Mouse (Mus musculus) neural tube, embryonic 14.5 days (tissue): ENCODE data around the gene Ifi35. TPM values are rescaled to one million over a fixed set of nuclear protein-coding genes. Genes with fewer than 3 reads are reported as not detected.

Source experiments
- ATAC-seq: fragments of 200-750 bp; cut with Nextera tagmentation; 2 replicates; pipeline ENCODE4 v1.8.0; 2017; ENCODE audit warnings: low read depth, mild to moderate bottlenecking, moderate TSS enrichment, moderate library complexity
- H3K27ac ChIP-seq: fragments of 300-500 bp; sonication (generic); 2 replicates; pipeline ENCODE4 v1.5.1; 2014; ENCODE audit warnings: low read depth, mild to moderate bottlenecking, control low read depth, low read length, moderate library complexity, mixed read lengths
- H3K27me3 ChIP-seq: fragments of 300-500 bp; sonication (generic); 2 replicates; pipeline ENCODE4 v1.6.1; 2014; ENCODE audit warnings: low read length; ENCODE audit not compliant: control insufficient read depth, insufficient read depth
- H3K36me3 ChIP-seq: fragments of 300-500 bp; sonication (generic); 2 replicates; pipeline ENCODE4 v1.6.1; 2014; ENCODE audit warnings: low read length, mixed read lengths; ENCODE audit not compliant: control insufficient read depth, insufficient read depth
- H3K4me1 ChIP-seq: fragments of 300-500 bp; sonication (generic); 2 replicates; pipeline ENCODE4 v1.6.1; 2014; ENCODE audit warnings: low read length; ENCODE audit not compliant: control insufficient read depth, insufficient read depth
- H3K4me2 ChIP-seq: fragments of 300-500 bp; sonication (generic); 2 replicates; pipeline ENCODE4 v1.6.1; 2014; ENCODE audit warnings: mild to moderate bottlenecking, low read depth, low read length, control low read depth
- H3K4me3 ChIP-seq: fragments of 300-500 bp; sonication (generic); 2 replicates; pipeline ENCODE4 v1.5.1; 2014; ENCODE audit warnings: low read depth, low read length, control low read depth, mixed read lengths
- H3K9ac ChIP-seq: fragments of 300-500 bp; sonication (generic); replicated peaks from 2 replicates; pipeline ENCODE4 v1.6.1; 2014; ENCODE audit warnings: low read depth, mild to moderate bottlenecking, control low read depth, low read length, mixed read lengths
- H3K9me3 ChIP-seq: fragments of 300-500 bp; sonication (generic); 2 replicates; pipeline ENCODE4 v1.6.1; 2016; ENCODE audit warnings: low read length; ENCODE audit not compliant: control insufficient read depth
- WGBS: fragments of 180-500 bp; shearing (Covaris S2); extraction: QIAGEN DNeasy Blood & Tissue Kit; methylation state at CpG from one replicate; pipeline ENCODE4 v1.1.7; 2014; 5-methylcytosine and 5-hydroxymethylcytosine counted together
- polyA plus RNA-seq: library from polyadenylated mRNA; unstranded; fragments of >200 nt; fragmentation: Nextera tagmentation; extraction: Ambion mirVana; gene quantifications from 2 replicates; pipeline ENCODE4 v1.2.1, GENCODE M21; 2014

The Ifi35 gene
- polyA plus RNA-seq, 1 experiment from 2014 or later: 1.4 TPM

GRCm38 (mm10) chr11:101452093-101452774 is 4.0 kb downstream of the Ifi35 start:
- no peak overlapping the region for H3K9ac ChIP-seq
- H3K36me3 ChIP-seq: peaks cover 2% of the 10 kb centered on the region; the same call in 1 of the 2 replicates
- H3K27ac ChIP-seq: no peak overlapping the region
- no peak overlapping the region for H3K4me2 ChIP-seq
- no peak overlapping the region for H3K4me3 ChIP-seq
- H3K27me3 ChIP-seq: no peaks in the 10 kb centered on the region
- ATAC-seq: no peak
- no peaks in the 10 kb centered on the region for H3K4me1 ChIP-seq
- WGBS: 78% methylated on average over 10 of the region's 10 CpGs
- no peaks in the 10 kb centered on the region for H3K9me3 ChIP-seq

GRCm38 (mm10) chr11:101454702-101455101 is 6.5 kb downstream of the Ifi35 start:
- no peak overlapping the region for H3K9ac ChIP-seq
- WGBS: 44% methylated on average over 6 of the region's 6 CpGs
- no peaks in the 10 kb centered on the region for H3K27me3 ChIP-seq
- H3K4me2 ChIP-seq: no peak overlapping the region
- peak; percentile 65; the same call in 1 of the 2 replicates for ATAC-seq
- H3K4me1 ChIP-seq: no peaks in the 10 kb centered on the region
- peaks cover 26% of the 10 kb centered on the region for H3K36me3 ChIP-seq
- H3K4me3 ChIP-seq: no peak overlapping the region
- H3K9me3 ChIP-seq: no peaks in the 10 kb centered on the region
- H3K27ac ChIP-seq: no peak overlapping the region

- H3K36me3 ChIP-seq: peaks cover 35% of the 10 kb centered on the region
- H3K9me3 ChIP-seq: no peaks in the 10 kb centered on the region
- H3K27ac ChIP-seq: no peak overlapping the region
- H3K9ac ChIP-seq: no peak overlapping the region
- WGBS: 92% methylated on average over 7 of the region's 7 CpGs
- no peaks in the 10 kb centered on the region for H3K4me1 ChIP-seq
- no peak for ATAC-seq
- no peak overlapping the region for H3K4me2 ChIP-seq
- no peaks in the 10 kb centered on the region for H3K27me3 ChIP-seq
- no peak overlapping the region for H3K4me3 ChIP-seq
Observed at GRCm38 (mm10) chr11:101455627-101456026, 7.4 kb downstream of the Ifi35 start.

GRCm38 (mm10) chr11:101457631-101458030 is 9.4 kb downstream of the Ifi35 start:
- ATAC-seq: no peak
- no peaks in the 10 kb centered on the region for H3K9me3 ChIP-seq
- H3K4me1 ChIP-seq: peaks cover 8% of the 10 kb centered on the region; the same call in 1 of the 2 replicates
- 91% methylated on average over 9 of the region's 9 CpGs for WGBS
- H3K27me3 ChIP-seq: no peaks in the 10 kb centered on the region
- no peak overlapping the region for H3K27ac ChIP-seq
- H3K4me3 ChIP-seq: no peak overlapping the region
- no peak overlapping the region for H3K9ac ChIP-seq
- H3K36me3 ChIP-seq: peaks cover 47% of the 10 kb centered on the region
- no peak overlapping the region for H3K4me2 ChIP-seq

GRCm38 (mm10) chr11:101458217-101458616 is 10.0 kb downstream of the Ifi35 start:
- Histone ChIP-seq H3K27me3 (no peaks in the 10 kb centered on the region), H3K27ac (no peak overlapping the region), H3K9me3 (no peaks in the 10 kb centered on the region), H3K4me1 (peaks cover 13% of the 10 kb centered on the region), H3K9ac (no peak overlapping the region), H3K4me3 (no peak overlapping the region), H3K36me3 (peaks cover 48% of the 10 kb centered on the region), H3K4me2 (no peak overlapping the region)
- no peak for ATAC-seq
- WGBS: 82% methylated on average over 12 of the region's 12 CpGs

GRCm38 (mm10) chr11:101459716-101460115 is 11.5 kb downstream of the Ifi35 start:
- no peak overlapping the region for H3K4me3 ChIP-seq
- H3K9ac ChIP-seq: no peak overlapping the region
- H3K27ac ChIP-seq: no peak overlapping the region
- 32% methylated on average over 5 of the region's 6 CpGs for WGBS
- ATAC-seq: no peak
- H3K27me3 ChIP-seq: no peaks in the 10 kb centered on the region
- no peaks in the 10 kb centered on the region for H3K9me3 ChIP-seq
- H3K4me1 ChIP-seq: peaks cover 25% of the 10 kb centered on the region
- no peak overlapping the region for H3K4me2 ChIP-seq
- H3K36me3 ChIP-seq: peaks cover 48% of the 10 kb centered on the region

GRCm38 (mm10) chr11:101460321-101460720 is 12.1 kb downstream of the Ifi35 start:
- no peak for ATAC-seq
- H3K9me3 ChIP-seq: no peaks in the 10 kb centered on the region
- 90% methylated on average over 15 of the region's 15 CpGs for WGBS

GRCm38 (mm10) chr11:101462141-101462540 is 13.9 kb downstream of the Ifi35 start:
- WGBS: 67% methylated on average over 14 of the region's 14 CpGs
- no peaks in the 10 kb centered on the region for H3K9me3 ChIP-seq
- no peak overlapping the region for H3K9ac ChIP-seq
- peaks cover 27% of the 10 kb centered on the region for H3K4me1 ChIP-seq
- no peak for ATAC-seq
- H3K27me3 ChIP-seq: no peaks in the 10 kb centered on the region
- H3K4me2 ChIP-seq: no peak overlapping the region
- no peak overlapping the region for H3K4me3 ChIP-seq
- H3K27ac ChIP-seq: no peak overlapping the region
- H3K36me3 ChIP-seq: peaks cover 47% of the 10 kb centered on the region

More at GRCm38 (mm10) chr11:101460321-101460720, 12.1 kb downstream of the Ifi35 start:
- Histone ChIP-seq H3K4me3 (no peak overlapping the region), H3K27ac (no peak overlapping the region), H3K4me2 (no peak overlapping the region), H3K36me3 (peaks cover 48% of the 10 kb centered on the region), H3K4me1 (peaks cover 25% of the 10 kb centered on the region), H3K27me3 (no peaks in the 10 kb centered on the region), H3K9ac (no peak overlapping the region)

GRCm38 (mm10) chr11:101462583-101463440 is 14.6 kb downstream of the Ifi35 start:
- Histone ChIP-seq H3K36me3 (peaks cover 40% of the 10 kb centered on the region), H3K9me3 (no peaks in the 10 kb centered on the region), H3K27me3 (no peaks in the 10 kb centered on the region), H3K9ac (no peak overlapping the region; the same call in 1 of the 2 replicates), H3K4me2 (peak overlapping the region; percentile 62; the same call in 1 of the 2 replicates), H3K4me1 (peaks cover 33% of the 10 kb centered on the region), H3K4me3 (no peak overlapping the region), H3K27ac (no peak overlapping the region)
- 30% methylated on average over 13 of the region's 13 CpGs for whole genome bisulfite sequencing
- no peak for ATAC-seq
